Mouse (Mus musculus) lung, postnatal 0 days (tissue): Measurements from ENCODE around the gene Crocc2.
A peak's percentile ranks its signal among the peaks of the same experiment; 100 is the strongest.

Experiments used
- CTCF ChIP-seq: IDR thresholded peaks from 2 replicates; pipeline ENCODE4 v1.5.1; 2016; ENCODE audit warnings: antibody characterized with exemption, mild to moderate bottlenecking
- EP300 ChIP-seq: IDR thresholded peaks from 2 replicates; pipeline ENCODE4 v1.6.1; 2016; ENCODE audit warnings: antibody characterized with exemption, mild to moderate bottlenecking, control low read depth

- TF ChIP-seq EP300 (peak; percentile 95), CTCF (no peak)
Observed at GRCm38 (mm10) chr1:93166346-93167079, 2.0 kb upstream of the Crocc2 start.
